Mouse (Mus musculus) limb, embryonic 14.5 days (tissue): ENCODE data around the gene Dnajc12. TPM values are rescaled to one million over a fixed set of nuclear protein-coding genes. Genes with fewer than 3 reads are reported as not detected.
"Not testable (repeated sequence)": the region's sequence is repeated elsewhere in the genome, so short reads cannot be mapped to it uniquely, and the experiment has no call there.

Source experiments
- ATAC-seq: fragments of 200-750 bp; cut with Nextera tagmentation; 2 replicates; pipeline ENCODE4 v1.8.0; 2017; ENCODE audit warnings: low read depth, moderate number of reproducible peaks, moderate TSS enrichment; ENCODE audit not compliant: low FRiP score
- DNase-seq: peaks from one replicate; pipeline ENCODE4 v3.0.0-alpha.2; 2015; ENCODE audit warnings: low spot score
- H3K27ac ChIP-seq: fragments of 300-500 bp; sonication (generic); replicated peaks from 2 replicates; pipeline ENCODE4 v1.5.1; 2014; ENCODE audit warnings: low read depth, mild to moderate bottlenecking, low read length, moderate library complexity, mixed read lengths
- H3K27me3 ChIP-seq: fragments of 300-500 bp; sonication (generic); 2 replicates; pipeline ENCODE4 v1.6.1; 2014; ENCODE audit warnings: low read length, mixed read lengths; ENCODE audit not compliant: control insufficient read depth, insufficient read depth
- H3K36me3 ChIP-seq: fragments of 300-500 bp; sonication (generic); 2 replicates; pipeline ENCODE4 v1.6.1; 2014; ENCODE audit warnings: mild to moderate bottlenecking, low read length, moderate library complexity, mixed read lengths; ENCODE audit not compliant: control insufficient read depth, insufficient read depth
- H3K4me1 ChIP-seq: fragments of 300-500 bp; sonication (generic); 2 replicates; pipeline ENCODE4 v1.6.1; 2014; ENCODE audit warnings: antibody characterized with exemption, low read length, mixed read lengths; ENCODE audit not compliant: control insufficient read depth, insufficient read depth
- H3K4me2 ChIP-seq: fragments of 300-500 bp; sonication (generic); replicated peaks from 2 replicates; pipeline ENCODE4 v1.6.1; 2014; ENCODE audit warnings: low read depth, mild to moderate bottlenecking, low read length, moderate library complexity; ENCODE audit not compliant: severe bottlenecking
- H3K4me3 ChIP-seq: fragments of 300-500 bp; sonication (generic); replicated peaks from 2 replicates; pipeline ENCODE4 v1.5.1; 2014; ENCODE audit warnings: low read length
- H3K9ac ChIP-seq: fragments of 300-500 bp; sonication (generic); 2 replicates; pipeline ENCODE4 v1.6.1; 2014; ENCODE audit warnings: mild to moderate bottlenecking, low read depth, low read length, moderate library complexity; ENCODE audit not compliant: severe bottlenecking
- H3K9me3 ChIP-seq: fragments of 300-500 bp; sonication (generic); 2 replicates; pipeline ENCODE4 v1.6.1; 2016; ENCODE audit warnings: low read length; ENCODE audit not compliant: control insufficient read depth
- POLR2A ChIP-seq: fragments of 200-500 bp; IDR thresholded peaks from 2 replicates; pipeline ENCODE4 v1.8.0; 2012; ENCODE audit warnings: inconsistent platforms, mild to moderate bottlenecking, moderate library complexity, borderline replicate concordance; ENCODE audit not compliant: insufficient read depth, insufficient read length; ENCODE audit errors: extremely low read depth
- WGBS: fragments of 180-500 bp; shearing (Covaris S2); extraction: QIAGEN DNeasy Blood & Tissue Kit; methylation state at CpG from one replicate; pipeline ENCODE4 v1.1.7; 2014; 5-methylcytosine and 5-hydroxymethylcytosine counted together
- polyA plus RNA-seq, 2 experiments: library from polyadenylated mRNA; depleted of rRNA in 1 of 2; stranded (reverse) in 1 of 2; unstranded in 1 of 2; fragments of >200 nt; fragmentation: Nextera tagmentation in 1 of 2; extraction: Ambion mirVana in 1 of 2; gene quantifications; 2 replicates each; pipeline versions ENCODE4 v1.2.1 to v1.2.3; 2012 to 2014

Dnajc12 gene
- polyA plus RNA-seq, 2 experiments, result 9.1 to 9.2 TPM

DNA sequence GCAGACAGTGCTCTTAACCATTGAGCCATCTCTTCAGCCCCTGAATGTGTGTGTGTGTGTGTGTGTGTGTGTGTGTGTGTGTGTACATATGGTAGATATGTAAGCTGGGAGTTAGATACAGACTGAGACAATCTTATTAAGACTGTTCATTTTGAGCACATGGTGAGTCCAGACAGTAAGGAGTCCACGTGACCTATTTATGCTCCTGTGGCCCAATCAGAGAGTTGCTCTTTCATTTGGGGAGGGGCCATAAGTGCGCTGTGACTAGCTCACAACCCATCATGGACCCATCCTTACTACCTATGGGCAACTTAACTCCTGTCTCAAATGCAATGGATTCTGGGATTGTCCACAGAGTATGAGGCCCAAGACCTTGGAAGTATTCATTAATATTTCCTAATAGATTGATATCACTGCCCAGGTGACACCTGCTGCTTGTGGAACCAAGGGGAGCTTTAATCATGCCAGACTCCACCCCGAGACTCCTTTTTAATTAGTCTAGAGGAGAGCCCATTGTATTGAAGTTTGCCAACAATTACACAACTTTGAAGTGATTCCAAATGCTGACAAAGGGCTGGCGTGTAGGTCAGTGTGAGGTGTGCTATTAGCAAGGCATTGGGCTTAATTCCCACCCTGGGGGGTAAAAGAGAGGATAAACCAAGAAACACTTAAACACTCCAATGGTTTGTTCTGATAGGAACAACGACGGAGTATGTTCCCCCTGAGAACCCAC, 3.1 kb upstream of the Dnajc12 start:
- DNase-seq (no peak), ATAC-seq (no peak)
- WGBS, result 68% methylated on average over 6 of the region's 6 CpGs
- no peak overlapping the region for H3K4me3 ChIP-seq
- H3K4me2 ChIP-seq, result no peak overlapping the region
- no peaks in the 10 kb centered on the region for H3K9me3 ChIP-seq
- no peak overlapping the region for H3K9ac ChIP-seq
- H3K4me1 ChIP-seq, result no peaks in the 10 kb centered on the region
- H3K27ac ChIP-seq, result no peak overlapping the region
- no peaks in the 10 kb centered on the region for H3K36me3 ChIP-seq
- no peaks in the 10 kb centered on the region for H3K27me3 ChIP-seq
- no peak for TF ChIP-seq POLR2A

DNA sequence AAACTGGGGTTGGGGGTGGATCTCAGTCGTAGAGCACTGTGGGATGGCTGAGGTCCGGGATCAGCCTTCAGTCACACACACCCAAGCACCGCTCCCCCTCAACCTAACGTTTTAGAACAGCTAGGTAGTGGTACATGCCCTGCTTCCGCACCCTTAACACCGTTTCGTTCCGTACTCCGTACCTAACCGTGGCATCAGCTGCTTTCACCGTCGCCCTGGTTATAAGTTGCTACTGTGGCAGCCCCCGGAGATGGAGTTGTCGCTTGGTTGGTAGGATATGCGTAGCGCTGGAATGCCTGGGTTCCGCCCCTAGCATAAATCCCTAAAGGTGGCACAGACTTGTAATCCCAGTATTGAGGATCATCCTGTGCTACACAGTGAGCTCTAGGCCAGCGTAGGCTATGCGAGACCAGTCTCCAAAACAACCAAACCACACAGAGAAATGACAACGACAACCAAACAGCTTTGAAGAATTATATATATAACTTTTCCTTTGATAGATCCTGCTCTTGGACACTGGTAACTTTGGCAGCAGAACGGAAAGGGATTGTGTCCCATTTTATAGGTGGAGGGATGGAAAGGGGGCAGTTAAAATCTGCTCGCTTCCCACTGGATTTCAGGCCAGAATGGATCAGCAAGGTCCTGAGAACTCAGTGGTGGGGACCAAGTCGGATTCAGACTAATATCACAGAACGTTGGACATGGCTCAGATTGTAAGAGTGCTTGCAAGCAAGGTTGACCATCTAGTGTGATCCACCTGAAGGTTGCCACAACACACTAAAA, 554 bp upstream of the Dnajc12 start, which contains the start of gene Sirt1:
Gene Sirt1, minus strand, starts transcription at position 207 of the 783 bp plus-strand sequence.
- Histone ChIP-seq H3K27me3 (no peaks in the 10 kb centered on the region), H3K27ac (no peak within 1 kb of the TSS), H3K9me3 (no peaks in the 10 kb centered on the region), H3K4me1 (no peaks in the 10 kb centered on the region), H3K9ac (peak within 1 kb of the TSS; percentile 65), H3K36me3 (no peaks in the 10 kb centered on the region), H3K4me2 (peak within 1 kb of the TSS; percentile 89), H3K4me3 (peak within 1 kb of the TSS; percentile 60)
- no peak for DNase-seq
- 4% methylated on average over 24 of the region's 24 CpGs for WGBS
- TF ChIP-seq POLR2A, result no peak
- ATAC-seq, result no peak

DNA sequence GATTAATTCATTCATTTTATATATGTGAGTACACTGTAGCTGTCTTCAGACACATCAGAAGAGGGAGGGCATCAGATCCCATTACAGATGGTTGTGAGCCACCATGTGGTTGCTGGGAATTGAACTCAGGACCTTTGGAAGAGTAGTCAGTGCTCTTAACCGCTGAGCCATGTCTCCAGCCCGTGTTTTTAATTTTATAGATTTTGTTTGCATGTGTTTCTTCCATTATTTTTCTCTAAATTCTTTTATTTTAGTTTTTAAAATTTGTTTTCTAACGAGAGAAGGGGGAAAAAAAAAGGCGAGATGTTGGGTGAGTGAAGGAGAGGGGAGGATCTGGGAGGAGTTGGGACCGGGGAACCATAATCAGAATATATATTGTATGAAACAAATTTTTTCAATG, 3.7 kb downstream of the Dnajc12 start:
- not testable (repeated sequence) for ATAC-seq, H3K36me3 ChIP-seq, H3K27ac ChIP-seq, H3K27me3 ChIP-seq, DNase-seq, H3K9me3 ChIP-seq, H3K4me1 ChIP-seq
- Histone ChIP-seq H3K9ac (peak overlapping the region; percentile 62; the same call in 1 of the 2 replicates), H3K4me3 (peak overlapping the region; percentile 61), H3K4me2 (peak overlapping the region; percentile 63)
- WGBS, result 20% methylated on average over 5 of the region's 5 CpGs

DNA sequence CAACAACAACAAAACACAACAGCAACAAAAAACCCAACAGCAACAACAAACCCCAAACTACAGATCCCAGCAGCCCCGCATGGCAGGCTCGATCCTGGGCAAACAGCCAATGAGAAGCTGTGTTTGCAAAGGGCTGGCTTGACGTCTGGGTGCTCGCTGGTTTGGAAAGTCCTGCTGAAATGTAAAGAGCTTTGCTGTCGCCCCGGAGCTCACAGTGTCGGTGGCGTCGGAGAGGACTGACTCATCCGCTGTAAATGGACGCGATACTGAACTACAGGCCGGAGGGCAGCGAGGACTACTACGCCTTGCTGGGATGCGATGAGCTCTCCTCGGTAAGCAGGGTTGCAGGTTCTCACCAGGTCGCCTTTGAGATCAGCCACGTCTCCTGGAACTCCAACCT, 4.2 kb downstream of the Dnajc12 start:
- peak; percentile 75 for ATAC-seq
- peak; percentile 88 for DNase-seq
- Histone ChIP-seq H3K27ac (0 out of 2 replicates have a peak overlapping the region, but pooled peaks have one; percentile 39), H3K9me3 (no peaks in the 10 kb centered on the region), H3K4me2 (peak overlapping the region; percentile 63), H3K36me3 (no peaks in the 10 kb centered on the region), H3K4me1 (no peaks in the 10 kb centered on the region), H3K27me3 (no peaks in the 10 kb centered on the region), H3K4me3 (peak overlapping the region; percentile 61), H3K9ac (peak overlapping the region; percentile 62)
- WGBS, result 0% methylated on average over 19 of the region's 19 CpGs
- peak; percentile 48; the same call in 1 of the 2 replicates for TF ChIP-seq POLR2A

DNA sequence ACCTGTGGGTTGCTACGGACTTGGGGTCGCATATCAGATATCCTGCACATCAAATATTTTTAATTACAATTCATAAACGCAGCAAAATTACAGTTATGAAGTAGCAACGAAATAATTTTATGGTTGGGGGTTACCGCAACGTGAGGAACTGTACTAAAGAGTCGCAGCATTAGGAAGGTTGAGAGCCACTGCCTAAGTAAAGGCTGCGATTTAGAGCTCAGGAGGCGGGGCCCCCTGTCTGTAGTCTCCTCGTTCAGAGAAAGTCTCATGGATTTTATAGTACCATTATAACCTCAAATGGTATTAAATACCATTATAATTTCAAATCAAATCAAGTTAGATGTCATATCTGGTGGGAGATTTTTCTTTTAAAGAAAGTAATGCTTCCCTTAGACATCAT, 4.7 kb downstream of the Dnajc12 start:
- no peak for TF ChIP-seq POLR2A
- Histone ChIP-seq H3K9ac (peak overlapping the region; percentile 62), H3K9me3 (no peaks in the 10 kb centered on the region), H3K4me3 (peak overlapping the region; percentile 61), H3K27me3 (no peaks in the 10 kb centered on the region), H3K4me1 (no peaks in the 10 kb centered on the region), H3K36me3 (no peaks in the 10 kb centered on the region), H3K4me2 (peak overlapping the region; percentile 63), H3K27ac (no peak overlapping the region)
- WGBS, result 2% methylated on average over 10 of the region's 10 CpGs
- DNase-seq (peak; percentile 30), ATAC-seq (no peak)
